Mouse (Mus musculus) forebrain, embryonic 15.5 days (tissue): Measurements from ENCODE around the gene Mboat7. TPM values are rescaled to one million over a fixed set of nuclear protein-coding genes. Genes with fewer than 3 reads are reported as not detected.
"Not testable (repeated sequence)": the region's sequence is repeated elsewhere in the genome, so short reads cannot be mapped to it uniquely, and the experiment has no call there.

Source experiments
- ATAC-seq: fragments of 200-750 bp; cut with Nextera tagmentation; replicated peaks from 2 replicates; pipeline ENCODE4 v1.8.0; 2017; ENCODE audit warnings: mild to moderate bottlenecking, moderate TSS enrichment, moderate library complexity
- H3K27ac ChIP-seq: fragments of 300-500 bp; sonication (generic); replicated peaks from 2 replicates; pipeline ENCODE4 v1.5.1; 2015; ENCODE audit warnings: mild to moderate bottlenecking, inconsistent platforms
- H3K27me3 ChIP-seq: fragments of 300-500 bp; sonication (generic); 2 replicates; pipeline ENCODE4 v1.6.1; 2015; ENCODE audit warnings: inconsistent platforms
- H3K36me3 ChIP-seq: fragments of 300-500 bp; sonication (generic); 2 replicates; pipeline ENCODE4 v1.6.1; 2015; ENCODE audit warnings: mild to moderate bottlenecking, inconsistent platforms
- H3K4me1 ChIP-seq: fragments of 300-500 bp; sonication (generic); 2 replicates; pipeline ENCODE4 v1.6.1; 2015; ENCODE audit warnings: inconsistent platforms
- H3K4me2 ChIP-seq: fragments of 300-500 bp; sonication (generic); replicated peaks from 2 replicates; pipeline ENCODE4 v1.6.1; 2015; ENCODE audit warnings: mild to moderate bottlenecking, inconsistent platforms
- H3K4me3 ChIP-seq: fragments of 300-500 bp; sonication (generic); 2 replicates; pipeline ENCODE4 v1.5.1; 2015; ENCODE audit warnings: mild to moderate bottlenecking, inconsistent platforms
- H3K9ac ChIP-seq: fragments of 300-500 bp; sonication (generic); replicated peaks from 2 replicates; pipeline ENCODE4 v1.6.1; 2015; ENCODE audit warnings: mild to moderate bottlenecking, inconsistent platforms
- H3K9me3 ChIP-seq: fragments of 300-500 bp; sonication (generic); 2 replicates; pipeline ENCODE4 v1.6.1; 2016; ENCODE audit warnings: inconsistent platforms
- WGBS: fragments of 180-500 bp; shearing (Covaris S2); methylation state at CpG from one replicate; pipeline ENCODE4 v1.1.7; 2015; ENCODE audit warnings: mixed read lengths; 5-methylcytosine and 5-hydroxymethylcytosine counted together
- polyA plus RNA-seq: library from polyadenylated mRNA; unstranded; fragments of >200 nt; fragmentation: Nextera tagmentation; extraction: Ambion mirVana; gene quantifications from 2 replicates; pipeline ENCODE4 v1.2.1, GENCODE M21; 2015

Gene Mboat7
- polyA plus RNA-seq, 1 experiment from 2014 or later: 66.7 TPM

DNA sequence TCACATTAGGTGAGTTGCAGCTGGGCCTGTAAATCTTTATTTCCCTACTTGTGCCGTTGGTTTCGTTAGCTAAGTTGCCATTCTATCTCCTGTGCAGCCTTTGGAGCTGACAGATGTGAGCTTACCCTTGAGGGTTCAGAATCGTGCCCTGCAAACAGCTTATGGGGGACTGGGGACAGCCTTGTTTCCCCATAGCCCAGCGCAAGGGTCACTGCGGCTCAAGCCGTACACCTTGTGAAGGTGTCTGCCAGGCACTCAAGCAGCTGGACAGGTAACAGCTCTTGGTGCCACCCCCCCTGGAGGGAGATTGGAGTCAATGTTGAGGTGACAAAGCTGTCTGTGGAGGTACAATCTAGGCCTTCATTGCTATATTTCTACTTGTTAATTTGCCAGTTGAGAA lies 12.6 kb upstream of the Mboat7 start:
- H3K9ac ChIP-seq: peak overlapping the region; percentile 73
- H3K27me3 ChIP-seq: no peaks in the 10 kb centered on the region
- peaks cover 26% of the 10 kb centered on the region for H3K36me3 ChIP-seq
- peaks cover 29% of the 10 kb centered on the region for H3K4me1 ChIP-seq
- 33% methylated on average over 6 of the region's 6 CpGs for WGBS
- H3K4me3 ChIP-seq: peak overlapping the region; percentile 85
- H3K4me2 ChIP-seq: peak overlapping the region; percentile 79
- ATAC-seq: no peak
- no peaks in the 10 kb centered on the region for H3K9me3 ChIP-seq
- no peak overlapping the region for H3K27ac ChIP-seq

DNA sequence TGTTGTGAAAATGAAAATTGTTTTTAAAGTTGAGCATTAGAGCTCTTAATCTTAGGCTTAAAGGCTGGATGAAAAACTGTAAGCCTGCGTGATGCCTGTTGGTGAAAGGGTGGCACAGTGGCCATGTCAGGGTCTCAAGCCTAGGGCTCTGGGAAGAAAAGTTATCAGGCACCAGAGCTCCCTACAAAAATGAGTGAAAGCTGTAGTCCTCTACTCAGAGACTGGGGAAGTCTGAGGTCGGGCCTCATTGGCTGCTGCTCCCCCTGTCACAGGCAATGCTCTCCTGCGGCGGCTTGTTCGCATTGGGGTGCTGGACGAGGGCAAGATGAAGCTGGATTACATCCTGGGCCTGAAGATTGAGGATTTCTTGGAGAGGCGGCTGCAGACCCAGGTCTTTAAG lies 12.1 kb upstream of the Mboat7 start:
- peak overlapping the region; percentile 79 for H3K4me2 ChIP-seq
- H3K4me3 ChIP-seq: peak overlapping the region; percentile 85
- H3K9ac ChIP-seq: peak overlapping the region; percentile 73
- H3K36me3 ChIP-seq: peaks cover 29% of the 10 kb centered on the region
- H3K27me3 ChIP-seq, H3K27ac ChIP-seq, H3K9me3 ChIP-seq, ATAC-seq: not testable (repeated sequence)
- 4% methylated on average over 7 of the region's 7 CpGs for WGBS
- peaks cover 29% of the 10 kb centered on the region for H3K4me1 ChIP-seq

DNA sequence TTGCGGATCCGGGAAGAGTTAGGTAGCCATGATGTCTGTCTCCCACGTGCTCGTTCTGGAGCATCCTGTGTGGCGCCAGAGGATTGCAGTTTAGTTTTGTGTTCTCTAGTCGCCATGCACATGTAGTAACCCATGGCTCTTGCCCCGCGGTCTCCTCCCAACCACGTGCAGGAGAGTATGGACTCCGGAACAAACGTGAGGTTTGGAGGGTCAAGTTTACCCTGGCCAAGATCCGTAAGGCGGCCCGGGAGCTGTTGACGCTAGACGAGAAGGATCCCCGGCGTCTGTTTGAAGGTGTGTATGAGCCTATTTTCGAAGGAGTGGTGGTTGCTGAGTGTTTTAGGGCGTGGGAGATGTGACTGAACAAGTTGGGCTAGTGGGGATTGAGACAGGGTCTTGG lies 11.2 kb upstream of the Mboat7 start:
- Histone ChIP-seq H3K4me2 (peak overlapping the region; percentile 79), H3K4me3 (peak overlapping the region; percentile 85), H3K9ac (peak overlapping the region; percentile 73), H3K27ac (peak overlapping the region; percentile 95), H3K4me1 (peaks cover 29% of the 10 kb centered on the region), H3K27me3 (no peaks in the 10 kb centered on the region), H3K36me3 (peaks cover 38% of the 10 kb centered on the region), H3K9me3 (no peaks in the 10 kb centered on the region)
- peak; percentile 57 for ATAC-seq
- 2% methylated on average over 20 of the region's 20 CpGs for WGBS

DNA sequence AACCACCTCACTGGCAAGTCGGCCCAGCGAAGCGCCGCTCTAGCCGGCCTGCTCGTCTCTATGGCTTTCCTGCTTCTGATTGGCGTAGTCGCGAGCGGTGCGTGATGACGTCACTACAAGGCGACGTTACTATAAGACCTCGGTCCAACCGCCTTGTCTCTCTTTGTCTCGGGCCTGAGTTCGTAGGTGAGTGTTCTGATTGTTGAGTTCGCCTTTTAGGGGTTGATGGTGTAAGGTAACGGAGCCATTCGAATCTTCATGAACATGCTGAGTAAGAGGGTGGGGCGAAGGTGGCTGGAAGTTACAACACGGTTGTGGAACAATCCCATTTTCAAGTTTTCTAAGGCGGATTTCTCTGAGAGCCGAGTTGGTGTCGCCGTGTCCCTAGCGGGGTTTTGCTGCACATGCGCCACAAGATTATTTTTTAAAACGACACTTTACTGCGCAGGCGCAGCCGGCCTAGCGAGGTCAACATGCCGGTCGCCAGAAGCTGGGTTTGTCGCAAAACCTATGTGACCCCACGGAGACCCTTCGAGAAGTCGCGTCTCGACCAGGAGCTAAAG lies 10.6 kb upstream of the Mboat7 start, which contains the start of gene Rps9:
Rps9 (plus strand) TSS at position 115 of the 563 bp plus-strand sequence.
- peaks cover 29% of the 10 kb centered on the region for H3K4me1 ChIP-seq
- H3K27me3 ChIP-seq: no peaks in the 10 kb centered on the region
- WGBS: under 1% methylated on average over 42 of the region's 42 CpGs
- peak within 1 kb of the TSS; percentile 95 for H3K27ac ChIP-seq
- H3K9ac ChIP-seq: peak within 1 kb of the TSS; percentile 73
- H3K9me3 ChIP-seq: no peaks in the 10 kb centered on the region
- peak within 1 kb of the TSS; percentile 79 for H3K4me2 ChIP-seq
- peaks cover 42% of the 10 kb centered on the region for H3K36me3 ChIP-seq
- peak; percentile 94 for ATAC-seq
- peak within 1 kb of the TSS; percentile 85 for H3K4me3 ChIP-seq

DNA sequence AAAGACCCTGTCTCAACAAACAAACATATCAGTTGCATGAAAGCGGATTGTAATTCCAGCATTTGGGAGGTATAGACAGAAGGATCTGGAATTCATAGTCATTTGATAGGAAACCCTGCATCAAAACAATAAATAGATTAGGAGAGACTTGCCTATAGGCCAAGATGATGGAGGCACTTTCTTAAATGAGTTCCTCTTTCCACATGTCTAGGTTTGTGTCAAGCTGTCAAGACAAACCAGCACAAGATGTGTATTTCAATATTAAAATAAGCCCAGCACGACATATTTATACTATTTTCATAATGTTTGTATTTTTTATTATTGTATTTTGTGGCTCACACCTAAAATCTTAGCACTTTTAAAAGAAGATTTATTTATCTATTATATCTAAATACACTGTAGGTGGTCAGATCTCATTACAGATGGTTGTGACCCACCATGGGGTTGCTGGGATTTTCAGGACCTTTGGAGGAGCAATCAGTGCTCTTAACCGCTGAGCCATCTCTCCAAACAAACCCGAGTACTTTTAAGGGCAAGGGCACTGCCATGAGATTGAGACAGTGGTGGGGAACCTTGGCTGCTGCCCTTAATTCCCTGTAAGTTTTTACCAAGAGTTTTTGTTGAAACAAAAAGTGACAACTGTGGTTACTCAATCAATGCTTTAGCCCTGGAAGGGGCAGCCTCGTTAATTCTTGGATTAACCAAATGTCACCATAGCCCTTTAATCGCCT lies 10.0 kb upstream of the Mboat7 start:
- H3K9me3 ChIP-seq: no peaks in the 10 kb centered on the region
- H3K9ac ChIP-seq: peak overlapping the region; percentile 54
- H3K4me3 ChIP-seq: peak overlapping the region; percentile 85
- peaks cover 48% of the 10 kb centered on the region for H3K36me3 ChIP-seq
- peak overlapping the region; percentile 95 for H3K27ac ChIP-seq
- peak overlapping the region; percentile 79 for H3K4me2 ChIP-seq
- peak; percentile 49 for ATAC-seq
- peaks cover 29% of the 10 kb centered on the region for H3K4me1 ChIP-seq
- WGBS: 20% methylated on average over 6 of the region's 6 CpGs
- no peaks in the 10 kb centered on the region for H3K27me3 ChIP-seq

DNA sequence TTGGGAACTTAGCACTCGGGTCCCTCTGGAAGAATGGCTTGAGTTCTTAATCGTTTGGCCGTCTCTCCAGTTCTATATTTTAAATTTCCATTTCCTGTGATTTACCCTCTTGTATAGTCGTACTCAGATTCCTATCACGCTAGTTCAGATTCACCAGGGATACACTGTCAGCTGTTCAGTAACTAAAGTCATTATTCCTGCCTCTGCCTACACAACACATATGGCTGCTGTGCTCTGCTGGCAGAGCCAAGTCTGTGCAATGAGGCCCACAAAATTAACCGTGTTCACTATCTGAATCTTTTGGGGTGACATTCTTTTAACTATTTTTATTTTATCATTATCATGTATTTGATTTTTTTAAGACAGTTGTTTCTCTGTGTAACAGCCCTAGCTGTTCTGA lies 5.1 kb upstream of the Mboat7 start:
- H3K4me3 ChIP-seq: no peak overlapping the region
- H3K36me3 ChIP-seq: peaks cover 48% of the 10 kb centered on the region
- no peak overlapping the region for H3K9ac ChIP-seq
- ATAC-seq: no peak
- no peak overlapping the region for H3K4me2 ChIP-seq
- no peaks in the 10 kb centered on the region for H3K27me3 ChIP-seq
- H3K27ac ChIP-seq: no peak overlapping the region
- 92% methylated on average over 6 of the region's 6 CpGs for WGBS
- no peaks in the 10 kb centered on the region for H3K9me3 ChIP-seq
- peaks cover 20% of the 10 kb centered on the region for H3K4me1 ChIP-seq

DNA sequence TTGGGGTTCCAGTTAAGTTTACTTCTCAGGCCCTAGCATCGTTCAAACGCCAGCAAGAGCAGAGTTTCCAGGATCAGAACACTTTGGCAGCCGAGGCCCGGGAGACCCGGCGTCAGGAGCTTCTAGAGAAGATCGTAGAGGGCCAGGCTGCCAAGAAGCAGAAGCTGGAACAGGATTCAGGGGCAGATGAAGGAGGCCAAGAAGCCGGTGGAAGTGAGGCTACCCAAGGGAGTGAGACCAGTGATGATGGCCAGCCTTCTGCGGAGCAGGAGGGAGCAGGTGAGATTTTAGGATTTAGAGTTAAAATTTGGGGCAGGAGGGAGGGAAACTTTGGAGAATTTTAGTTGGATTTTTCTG lies 1.6 kb upstream of the Mboat7 start:
- WGBS: 3% methylated on average over 9 of the region's 9 CpGs
- not testable (repeated sequence) for H3K27me3 ChIP-seq, H3K9me3 ChIP-seq, ATAC-seq
- Histone ChIP-seq H3K36me3 (peaks cover 42% of the 10 kb centered on the region), H3K4me1 (peaks cover 33% of the 10 kb centered on the region), H3K9ac (peak overlapping the region; percentile 92), H3K4me2 (peak overlapping the region; percentile 85), H3K27ac (peak overlapping the region; percentile 93), H3K4me3 (peak overlapping the region; percentile 80)

DNA sequence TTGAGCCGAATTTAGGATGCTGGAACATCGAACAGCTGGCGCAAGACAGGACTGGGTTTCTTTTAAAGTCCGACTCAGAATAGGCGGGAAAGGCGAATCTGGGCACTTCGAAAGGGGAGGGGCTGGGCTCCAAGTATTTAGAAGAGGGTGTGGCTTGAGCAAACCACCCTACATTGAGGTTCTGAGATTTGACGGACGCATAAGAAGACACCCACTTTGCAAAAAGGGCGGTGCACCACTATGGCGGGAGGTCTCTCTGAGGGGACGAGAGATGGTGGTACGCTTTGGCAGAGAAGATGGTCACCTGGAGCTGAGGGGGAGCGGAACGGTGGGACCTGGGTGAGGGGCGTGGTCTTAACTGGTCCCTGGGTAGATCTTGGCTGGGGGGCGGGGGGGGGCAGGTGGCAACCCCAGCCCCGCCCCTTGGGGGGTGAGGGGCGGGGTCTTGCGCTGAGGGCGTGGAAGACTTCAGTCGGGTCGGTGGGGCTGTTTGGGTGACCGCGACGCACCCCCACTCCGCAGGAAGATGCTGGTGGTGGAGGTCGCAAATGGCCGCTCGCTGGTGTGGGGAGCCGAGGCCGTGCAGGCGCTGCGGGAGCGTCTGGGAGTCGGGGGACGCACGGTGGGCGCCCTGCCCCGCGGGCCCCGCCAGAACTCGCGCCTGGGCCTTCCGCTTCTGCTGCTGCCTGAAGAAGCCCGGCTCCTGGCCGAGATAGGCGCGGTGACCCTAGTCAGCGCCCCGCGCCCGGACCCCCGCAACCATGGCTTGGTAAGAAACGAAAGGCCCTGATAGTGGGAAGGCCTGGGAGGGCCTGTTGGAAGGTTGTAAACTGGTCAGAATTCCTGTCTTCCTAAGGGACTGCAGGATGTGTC lies 989 bp upstream of the Mboat7 start:
- Histone ChIP-seq H3K9me3 (no peaks in the 10 kb centered on the region), H3K36me3 (peaks cover 37% of the 10 kb centered on the region), H3K4me3 (peak overlapping the region; percentile 80), H3K27ac (peak overlapping the region; percentile 93), H3K9ac (peak overlapping the region; percentile 92), H3K4me2 (peak overlapping the region; percentile 85), H3K27me3 (no peaks in the 10 kb centered on the region), H3K4me1 (peaks cover 33% of the 10 kb centered on the region)
- peak; percentile 30 for ATAC-seq
- under 1% methylated on average over 45 of the region's 55 CpGs for WGBS

DNA sequence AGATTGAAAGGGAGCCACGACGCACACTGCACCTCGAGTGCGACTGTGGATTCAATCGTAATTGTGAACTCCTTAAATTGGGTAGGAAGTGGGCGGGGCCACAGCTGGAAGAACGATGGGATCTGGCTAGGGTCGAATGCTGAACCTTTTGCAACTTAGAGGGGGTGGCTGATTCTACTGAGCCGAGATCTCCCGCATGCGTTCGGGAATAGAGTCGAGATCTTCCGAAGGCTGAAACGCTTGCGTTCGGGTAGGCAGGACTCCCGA lies 419 bp upstream of the Mboat7 start:
- Histone ChIP-seq H3K4me1 (peaks cover 33% of the 10 kb centered on the region), H3K36me3 (peaks cover 32% of the 10 kb centered on the region), H3K9ac (peak overlapping the region; percentile 92), H3K4me3 (peak overlapping the region; percentile 80), H3K4me2 (peak overlapping the region; percentile 85), H3K27me3 (no peaks in the 10 kb centered on the region), H3K27ac (peak overlapping the region; percentile 93), H3K9me3 (no peaks in the 10 kb centered on the region)
- 0% methylated on average over 18 of the region's 18 CpGs for WGBS
- ATAC-seq: no peak

DNA sequence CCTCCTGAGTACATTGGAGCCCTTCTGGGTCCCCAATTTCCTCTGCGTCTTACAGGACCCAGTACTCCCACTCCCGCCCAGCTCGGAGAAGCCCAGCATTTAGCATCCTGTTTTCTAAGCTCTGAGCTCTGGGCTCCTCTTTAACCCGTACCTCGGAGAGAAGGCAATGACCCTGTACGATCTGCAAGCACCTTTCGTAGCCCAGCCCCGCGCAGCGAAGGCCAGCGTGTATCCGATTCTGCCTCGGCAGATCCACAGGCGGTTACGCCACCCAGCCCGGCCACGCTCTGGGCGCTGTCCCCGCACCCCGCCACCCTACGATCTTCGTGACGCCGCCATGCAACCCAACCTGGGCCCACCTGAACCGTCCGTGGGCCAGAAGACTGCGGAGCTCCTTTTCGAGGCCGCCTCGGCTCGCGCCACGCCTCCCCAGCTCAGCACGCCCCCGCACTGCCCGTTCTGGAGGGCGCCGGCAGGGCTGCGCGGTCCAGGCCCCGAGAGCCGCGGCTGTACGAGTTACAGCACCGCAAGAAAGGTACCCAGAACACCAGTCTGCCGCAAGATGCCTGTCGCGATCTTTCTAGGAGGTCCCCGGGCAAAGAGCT lies 839 bp downstream of the Mboat7 start, which contains the start of gene Tsen34:
Tsen34 (plus strand) TSS at position 482 of the 605 bp plus-strand sequence.
- Histone ChIP-seq H3K36me3 (peaks cover 24% of the 10 kb centered on the region), H3K4me2 (peak within 1 kb of the TSS; percentile 85), H3K9ac (peak within 1 kb of the TSS; percentile 92), H3K27ac (peak within 1 kb of the TSS; percentile 93), H3K9me3 (no peaks in the 10 kb centered on the region), H3K27me3 (no peaks in the 10 kb centered on the region), H3K4me1 (peaks cover 33% of the 10 kb centered on the region), H3K4me3 (peak within 1 kb of the TSS; percentile 80)
- WGBS: under 1% methylated on average over 49 of the region's 49 CpGs
- peak; percentile 79 for ATAC-seq

DNA sequence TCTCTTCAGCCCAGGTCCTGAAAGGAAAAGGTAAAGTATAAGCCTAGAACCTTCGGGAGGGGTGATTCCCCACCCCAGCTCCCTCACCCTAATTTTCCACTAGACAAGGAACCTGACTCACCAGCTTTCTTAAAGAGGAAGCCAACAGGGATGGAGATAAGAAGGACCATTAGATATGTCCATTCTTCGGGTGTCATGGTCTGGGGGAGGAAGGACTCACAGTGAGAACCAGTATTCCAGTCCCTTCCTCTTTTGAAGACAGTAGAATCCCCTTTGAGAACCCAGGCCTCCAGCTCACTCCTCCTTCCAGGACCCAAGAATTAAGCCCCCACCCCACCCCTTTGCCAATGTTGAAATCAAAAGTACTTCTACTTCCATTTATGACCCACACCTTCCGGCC lies 1.4 kb downstream of the Mboat7 start:
- WGBS: 48% methylated on average over 3 of the region's 3 CpGs
- Histone ChIP-seq H3K27ac (peak overlapping the region; percentile 93), H3K4me3 (peak overlapping the region; percentile 80), H3K27me3 (no peaks in the 10 kb centered on the region), H3K4me2 (peak overlapping the region; percentile 85), H3K9ac (peak overlapping the region; percentile 92), H3K4me1 (peaks cover 33% of the 10 kb centered on the region), H3K36me3 (peaks cover 21% of the 10 kb centered on the region), H3K9me3 (no peaks in the 10 kb centered on the region)
- ATAC-seq: no peak
